ENCODE assay signal across 24 mouse cellular contexts in genomic region chr10:115796072-115796788, GRCm38 (mm10).
"Had no signal": no experiment of that assay in that cellular context is flagged by ENCODE, and none has a peak within 500 bp of the region (broad histone marks: within the 10 kb centered on the region; RNA-seq: fewer than 3 reads in every experiment).

No protein-coding gene starts in this region.

- H3K4me2 ChIP-seq: heart, embryonic 11.5 days; heart, embryonic 13.5 days; heart, embryonic 15.5 days; hindbrain, embryonic 13.5 days; hindbrain, embryonic 15.5 days; limb, embryonic 12.5 days; liver, embryonic 11.5 days; liver, embryonic 13.5 days had no signal

- H3K4me3 ChIP-seq: gastrocnemius, adult 2 months; heart, embryonic 13.5 days; heart, embryonic 15.5 days; hindbrain, embryonic 13.5 days; hindbrain, embryonic 15.5 days; layer of hippocampus, adult 2 months; left cerebral cortex, adult 2 months; limb, embryonic 10.5 days; limb, embryonic 12.5 days; liver, embryonic 13.5 days had no signal

- ATAC-seq: hindbrain, postnatal 0 days had no signal

- H3K9me3 ChIP-seq: heart, embryonic 13.5 days; heart, embryonic 15.5 days; hindbrain, embryonic 13.5 days; hindbrain, embryonic 15.5 days; limb, embryonic 10.5 days; limb, embryonic 12.5 days; liver, embryonic 13.5 days had no signal

- H3K27ac ChIP-seq: gastrocnemius, adult 2 months; heart, embryonic 13.5 days; heart, embryonic 15.5 days; hindbrain, embryonic 13.5 days; hindbrain, embryonic 15.5 days; hindbrain, postnatal 0 days; layer of hippocampus, adult 2 months; left cerebral cortex, adult 2 months; limb, embryonic 10.5 days; limb, embryonic 12.5 days; liver, embryonic 13.5 days had no signal

- H3K36me3 ChIP-seq: heart, embryonic 13.5 days; heart, embryonic 15.5 days; hindbrain, embryonic 13.5 days; hindbrain, embryonic 15.5 days; limb, embryonic 10.5 days; limb, embryonic 12.5 days; liver, embryonic 13.5 days had no signal

- H3K27me3 ChIP-seq: heart, embryonic 13.5 days; heart, embryonic 15.5 days; hindbrain, embryonic 13.5 days; hindbrain, embryonic 15.5 days; limb, embryonic 12.5 days; liver, embryonic 13.5 days had no signal

- H3K9ac ChIP-seq: heart, embryonic 13.5 days; heart, embryonic 15.5 days; hindbrain, embryonic 13.5 days; hindbrain, embryonic 15.5 days; limb, embryonic 12.5 days; liver, embryonic 13.5 days had no signal

- H3K4me1 ChIP-seq: heart, embryonic 13.5 days; heart, embryonic 15.5 days; hindbrain, embryonic 13.5 days; hindbrain, embryonic 15.5 days; limb, embryonic 12.5 days; liver, embryonic 13.5 days had no signal

- DNase-seq: gastrocnemius, adult 2 months; gastrocnemius, postnatal 10 days; gastrocnemius, postnatal 25 days; heart, adult 18-20 months; heart, postnatal 14 days; heart, postnatal 36 days; kidney, adult 18-20 months; kidney, adult 8-10 months; kidney, postnatal 10 days; kidney, postnatal 25 days; kidney, postnatal 4 days; liver; liver, embryonic 13.5 days had no signal
